Mouse (Mus musculus) adrenal gland, postnatal 36 days (tissue): Measurements from ENCODE around the gene Krt33a. TPM values are rescaled to one million over a fixed set of nuclear protein-coding genes. Genes with fewer than 3 reads are reported as not detected.

Experiments used
- DNase-seq, 2 experiments: peaks; one replicate each; pipeline ENCODE4 v3.0.0; 2021; ENCODE audit warnings: mixed read lengths in 1 of 2
- total RNA-seq, 2 experiments: library from RNA; stranded (reverse); gene quantifications; 2 replicates each; pipeline ENCODE4 v1.2.3; 2021

Krt33a gene
- total RNA-seq, 2 experiments from 2014 or later: not detected

- no peak for DNase-seq
Measured at GRCm38 (mm10) chr11:99986180-99986647, 29.8 kb downstream of the Krt33a start, which contains the start of gene Krtap16-1. Krtap16-1 (minus strand) TSS chr11:99986597.

GRCm38 (mm10) chr11:99985291-99986092 lies 30.5 kb downstream of the Krt33a start:
- peak; percentile 15 to 17 for DNase-seq

DNA sequence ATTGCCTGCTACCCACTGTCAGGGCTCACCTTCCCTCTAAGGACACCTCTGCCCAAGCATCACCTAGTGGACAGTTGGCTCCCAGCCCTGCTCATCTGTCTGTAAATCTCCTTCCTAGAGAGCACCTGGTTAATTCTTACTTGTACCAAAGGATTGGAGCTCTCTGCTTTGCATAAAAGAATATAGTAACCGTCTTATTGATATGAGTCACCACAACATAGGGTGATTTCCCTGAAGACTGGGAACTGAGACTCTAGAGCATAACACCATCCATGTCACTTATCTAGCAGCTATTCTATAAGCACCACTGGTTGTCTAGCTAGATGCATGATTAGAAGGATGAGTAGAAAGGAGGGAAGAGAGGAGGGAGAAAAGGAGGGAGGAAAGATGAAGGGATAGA lies 32.6 kb downstream of the Krt33a start:
- DNase-seq: no peak

- no peak for DNase-seq
Measured at GRCm38 (mm10) chr11:99982731-99983130, 33.3 kb downstream of the Krt33a start.

DNA sequence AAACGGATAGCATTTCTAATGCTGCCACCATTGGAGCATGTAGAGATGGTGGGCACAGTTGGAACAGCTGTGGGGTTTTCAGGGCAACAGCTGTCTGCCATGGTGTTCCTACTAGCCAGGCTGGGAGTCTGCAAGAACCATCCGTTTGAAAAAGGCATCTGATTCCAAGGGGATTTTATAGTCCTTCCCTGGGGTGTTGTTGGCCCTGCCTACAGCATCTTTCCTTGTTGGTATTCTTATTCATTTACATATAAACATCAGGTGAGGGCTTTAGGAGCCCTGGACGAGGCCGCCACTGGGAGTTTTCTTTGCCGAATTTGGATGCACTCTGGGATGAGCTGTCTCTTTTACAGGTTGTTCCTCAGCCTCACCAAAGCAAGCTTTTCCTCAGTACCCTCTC lies 37.1 kb downstream of the Krt33a start, which contains the start of gene Krtap29-1:
Gene Krtap29-1 (minus strand): TSS at position 101 of the 400 bp plus-strand sequence.
- DNase-seq: no peak

GRCm38 (mm10) chr11:99965961-99966360 lies 50.1 kb downstream of the Krt33a start:
- no peak for DNase-seq

DNA sequence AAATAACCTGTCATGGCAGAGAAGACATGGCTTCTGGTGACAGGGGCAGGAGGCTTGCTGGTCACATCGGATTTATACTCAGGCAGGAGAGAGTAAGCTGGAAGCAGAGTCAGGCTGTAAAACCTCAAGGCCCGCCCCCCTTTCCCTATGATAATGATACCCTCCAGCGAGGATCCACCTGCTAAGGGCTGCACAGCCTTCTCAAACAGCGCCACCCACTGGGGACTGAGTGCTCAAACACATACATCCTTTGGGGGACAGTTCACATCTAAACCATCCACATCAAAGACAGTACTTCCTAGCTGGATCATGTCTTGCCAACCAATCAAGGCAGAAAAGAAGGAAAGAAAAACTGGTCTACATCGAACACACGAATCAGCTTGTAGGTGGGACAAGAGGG lies 51.8 kb downstream of the Krt33a start:
- no peak for DNase-seq

Other genes starting within 250 kb of the Krt33a start
- not detected for gene Gm11595, start 243.3 kb downstream of the Krt33a start, total RNA-seq
- gene Krtap4-8, start 235.5 kb downstream of the Krt33a start, total RNA-seq: not detected
- gene Krtap4-9, start 231.0 kb downstream of the Krt33a start, total RNA-seq: not detected
- not detected for gene Gm11596, start 222.7 kb downstream of the Krt33a start, total RNA-seq
- gene Gm11569, start 217.3 kb downstream of the Krt33a start, total RNA-seq: not detected
- gene Gm11554, start 211.8 kb downstream of the Krt33a start, total RNA-seq: not detected
- gene Krtap4-13, start 206.3 kb downstream of the Krt33a start, total RNA-seq: not detected
- not detected for gene Gm11564, start 200.5 kb downstream of the Krt33a start, total RNA-seq
- gene 2300003K06Rik, start 178.1 kb downstream of the Krt33a start, total RNA-seq: not detected
- not detected for gene Krtap4-16, start 164.6 kb downstream of the Krt33a start, total RNA-seq
- gene Gm11568, start 158.3 kb downstream of the Krt33a start, total RNA-seq: not detected
- gene Gm11559, start 151.7 kb downstream of the Krt33a start, total RNA-seq: not detected
- not detected for gene Krtap9-1, start 142.8 kb downstream of the Krt33a start, total RNA-seq
- gene Gm11567, start 137.0 kb downstream of the Krt33a start, total RNA-seq: not detected
- gene Krtap31-1, start 108.3 kb downstream of the Krt33a start, total RNA-seq: not detected
- not detected for gene Gm11565, start 101.5 kb downstream of the Krt33a start, total RNA-seq
- gene Krtap31-2, start 79.9 kb downstream of the Krt33a start, total RNA-seq: not detected
- gene Krtap9-5, start 67.7 kb downstream of the Krt33a start, total RNA-seq: not detected
- gene Krtap29-1, start 37.2 kb downstream of the Krt33a start, total RNA-seq: not detected
- gene Krtap16-1, start 29.6 kb downstream of the Krt33a start, total RNA-seq: not detected
- not detected for gene Krtap17-1, start 22.2 kb downstream of the Krt33a start, total RNA-seq
- gene Krt33b, start 13.7 kb upstream of the Krt33a start, total RNA-seq: not detected
- not detected for gene Krt34, start 25.3 kb upstream of the Krt33a start, total RNA-seq
- not detected for gene Krt31, start 34.3 kb upstream of the Krt33a start, total RNA-seq
- not detected for gene Krt32, start 72.0 kb upstream of the Krt33a start, total RNA-seq
- gene Krt35, start 80.0 kb upstream of the Krt33a start, total RNA-seq: not detected
- under 1 TPM; 0.16 to 0.36 TPM for gene Krt36, start 89.4 kb upstream of the Krt33a start, total RNA-seq
- gene Krt13, start 105.4 kb upstream of the Krt33a start, total RNA-seq: not detected
- gene Krt15, start 119.7 kb upstream of the Krt33a start, total RNA-seq: not detected
- gene Krt19, start 132.5 kb upstream of the Krt33a start, total RNA-seq: 1 to 10 TPM; 3.9 to 6.8 TPM
- gene Krt9, start 177.0 kb upstream of the Krt33a start, total RNA-seq: not detected
- under 1 TPM; 0.23 to 0.36 TPM for gene Krt14, start 191.3 kb upstream of the Krt33a start, total RNA-seq
- not detected for gene Krt16, start 232.7 kb upstream of the Krt33a start, total RNA-seq
- not detected for gene Krt17, start 244.8 kb upstream of the Krt33a start, total RNA-seq